In the genomic region with DNA sequence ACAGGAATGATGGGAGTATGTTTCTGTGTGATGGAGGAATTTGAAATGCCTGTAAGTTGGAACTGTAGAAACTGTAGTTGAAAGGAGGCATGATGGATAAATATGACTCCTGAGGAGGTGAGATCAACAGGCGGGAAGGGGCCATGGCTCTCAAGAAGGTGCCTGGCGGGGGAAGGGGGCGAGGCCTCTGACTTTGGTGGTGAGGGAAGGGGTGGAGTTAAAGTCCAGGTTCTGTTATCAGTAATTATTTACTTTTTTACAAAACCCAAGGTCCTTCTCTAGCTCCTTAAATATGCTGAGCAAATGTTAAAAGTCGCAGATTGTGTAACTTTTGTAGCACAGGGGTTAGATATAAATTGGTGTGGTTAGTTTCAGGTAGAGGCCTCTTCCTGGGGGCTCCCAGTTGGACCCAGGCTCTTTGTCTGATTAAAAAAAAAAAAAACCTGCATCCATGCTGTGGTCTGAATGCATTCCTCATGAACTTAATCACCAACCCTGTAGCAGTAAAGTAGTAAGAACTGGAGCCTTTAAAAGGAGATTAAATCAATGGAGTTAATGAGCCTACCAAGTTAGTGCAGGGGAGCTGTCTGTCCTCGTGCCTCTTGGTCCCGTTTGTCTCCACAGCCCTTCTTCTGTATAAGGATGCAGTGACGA, we compare ENCODE assay signal across 18 mouse cellular contexts. TPM values are rescaled to one million over a fixed set of nuclear protein-coding genes. Genes with fewer than 3 reads are reported as not detected.
DNase-seq lines count a peak whose midpoint lies in the region; ATAC-seq lines count a peak whose summit lies in the region.
"Had no signal": no experiment of that assay in that cellular context is flagged by ENCODE, and none has a peak within 500 bp of the region (broad histone marks: within the 10 kb centered on the region; RNA-seq: fewer than 3 reads in every experiment).

No protein-coding gene starts in this region.

- H3K4me2 ChIP-seq in kidney, embryonic 14.5 days (replicated peaks; ENCODE audit: low read depth, low read length), result no peak overlapping the region
- H3K4me2 ChIP-seq in stomach, embryonic 14.5 days (replicated peaks; ENCODE audit: low read depth, low read length), result no peak overlapping the region
- H3K4me2 ChIP-seq: embryonic facial prominence, embryonic 12.5 days; heart, embryonic 15.5 days; limb, embryonic 15.5 days; midbrain, embryonic 12.5 days had no signal

- H3K9me3 ChIP-seq in kidney, embryonic 14.5 days (ENCODE audit: control insufficient read depth, low read length), result no peaks in the 10 kb centered on the region
- no peaks in the 10 kb centered on the region for H3K9me3 ChIP-seq in stomach, embryonic 14.5 days (ENCODE audit: control insufficient read depth, low read depth, low read length)
- H3K9me3 ChIP-seq: embryonic facial prominence, embryonic 12.5 days; heart, embryonic 15.5 days; hindbrain, embryonic 10.5 days; limb, embryonic 15.5 days; midbrain, embryonic 12.5 days had no signal

- ATAC-seq in kidney, embryonic 14.5 days (ENCODE audit: low FRiP score, low TSS enrichment), result peak; percentile 63
- peak; percentile 87 for ATAC-seq in stomach, embryonic 14.5 days (ENCODE audit: insufficient number of reproducible peaks, insufficient read depth, low FRiP score, low read depth)
- ATAC-seq: inflammation-experienced regulatory T-cells, adult 6 months had no signal

- H3K9ac ChIP-seq in kidney, embryonic 14.5 days (ENCODE audit: low read depth, low read length), result no peak overlapping the region
- H3K9ac ChIP-seq in stomach, embryonic 14.5 days (replicated peaks; ENCODE audit: low read depth, low read length), result no peak overlapping the region
- H3K9ac ChIP-seq: embryonic facial prominence, embryonic 12.5 days; heart, embryonic 15.5 days; limb, embryonic 15.5 days; midbrain, embryonic 12.5 days had no signal

- no peak overlapping the region for H3K4me3 ChIP-seq in kidney, embryonic 14.5 days (ENCODE audit: low read length)
- no peak overlapping the region for H3K4me3 ChIP-seq in stomach, embryonic 14.5 days (ENCODE audit: low read depth, low read length)
- H3K4me3 ChIP-seq: embryonic facial prominence, embryonic 12.5 days; heart, embryonic 15.5 days; hindbrain, embryonic 10.5 days; limb, embryonic 15.5 days; midbrain, embryonic 12.5 days had no signal

- WGBS in kidney, embryonic 14.5 days, result 52% methylated on average over 7 of the region's 7 CpGs
- 61% methylated on average over 7 of the region's 7 CpGs for whole genome bisulfite sequencing in stomach, embryonic 14.5 days

- DNase-seq in kidney, postnatal 36 days, result no peak
- peak; percentile 59 for DNase-seq in 3T3-L1 (ENCODE audit: low read depth, low spot score)
- DNase-seq in NIH3T3 (ENCODE audit: low read depth), result peak; percentile 34
- DNase-seq in adrenal gland, postnatal 10 days, result no peak
- no peak for DNase-seq in cerebellum, adult 8-10 months
- DNase-seq: cerebellum, postnatal 36 days; right cerebral cortex, adult 18-20 months; thymus, postnatal 4 days had no signal

- H3K36me3 ChIP-seq in kidney, embryonic 14.5 days (ENCODE audit: control insufficient read depth, insufficient read depth, low read length), result no peaks in the 10 kb centered on the region
- H3K36me3 ChIP-seq in stomach, embryonic 14.5 days (ENCODE audit: control insufficient read depth, insufficient read depth, low read length), result no peaks in the 10 kb centered on the region
- H3K36me3 ChIP-seq: embryonic facial prominence, embryonic 12.5 days; heart, embryonic 15.5 days; hindbrain, embryonic 10.5 days; limb, embryonic 15.5 days; midbrain, embryonic 12.5 days had no signal

- H3K4me1 ChIP-seq in kidney, embryonic 14.5 days (ENCODE audit: control insufficient read depth, insufficient read depth, low read length), result no peaks in the 10 kb centered on the region
- peaks cover 10% of the 10 kb centered on the region for H3K4me1 ChIP-seq in stomach, embryonic 14.5 days (ENCODE audit: control insufficient read depth, insufficient read depth, low read length)

- H3K27ac ChIP-seq in kidney, embryonic 14.5 days (ENCODE audit: low read depth, low read length), result no peak overlapping the region
- H3K27ac ChIP-seq in stomach, embryonic 14.5 days (ENCODE audit: low read length), result peak overlapping the region; percentile 74; the same call in 1 of the 2 replicates
- H3K27ac ChIP-seq: embryonic facial prominence, embryonic 12.5 days; heart, embryonic 15.5 days; hindbrain, embryonic 10.5 days; limb, embryonic 15.5 days; macrophage; midbrain, embryonic 12.5 days had no signal

- no peaks in the 10 kb centered on the region for H3K27me3 ChIP-seq in kidney, embryonic 14.5 days (ENCODE audit: control insufficient read depth, insufficient read depth, low read length)
- no peaks in the 10 kb centered on the region for H3K27me3 ChIP-seq in stomach, embryonic 14.5 days (ENCODE audit: control insufficient read depth, insufficient read depth, low read length)
- H3K27me3 ChIP-seq: CH12.LX; embryonic facial prominence, embryonic 12.5 days; heart, embryonic 15.5 days; limb, embryonic 15.5 days had no signal

RNA-seq across cellular contexts. Expression of gene Lypd6, which starts 37.7 kb away (rescaled TPM):
- polyA plus RNA-seq in kidney, embryonic 14.5 days (2014; fragmentation: Nextera tagmentation; extraction: Ambion mirVana), result 8.4 and 12.7 TPM in 2 replicates
- 28.6 and 31.2 TPM in 2 replicates for polyA plus RNA-seq in stomach, embryonic 14.5 days (2014; fragmentation: Nextera tagmentation; extraction: Ambion mirVana)
- 1 to 10 TPM; 8.2 TPM for total RNA-seq in adrenal gland, postnatal 10 days (2021)
- total RNA-seq: CH12.LX had no signal
- polyA plus RNA-seq: inflammation-experienced regulatory T-cells, adult 6 months; macrophage had no signal

Comparison
In these comparisons a context has a peak if more than half of its experiments do, and no peak if none do; other contexts are left out.
1. DNase-seq: peak in 3T3-L1 (single experiment) and NIH3T3 (single experiment); none in kidney, postnatal 36 days (0 of 2), adrenal gland, postnatal 10 days (single experiment) and cerebellum, adult 8-10 months (single experiment).